Mouse (Mus musculus) stomach, embryonic 14.5 days (tissue): ENCODE measurements around the gene Cryab. TPM values are rescaled to one million over a fixed set of nuclear protein-coding genes. Genes with fewer than 3 reads are reported as not detected.

Source experiments
- ATAC-seq: fragments of 200-750 bp; cut with Nextera tagmentation; 2 replicates; pipeline ENCODE4 v1.8.0; 2017; ENCODE audit warnings: low read depth, moderate TSS enrichment; ENCODE audit not compliant: insufficient number of reproducible peaks, insufficient read depth, low FRiP score
- H3K27ac ChIP-seq: fragments of 300-500 bp; sonication (generic); 2 replicates; pipeline ENCODE4 v1.5.1; 2014; ENCODE audit warnings: mild to moderate bottlenecking, low read length, moderate library complexity, mixed read lengths
- H3K27me3 ChIP-seq: fragments of 300-500 bp; sonication (generic); 2 replicates; pipeline ENCODE4 v1.6.1; 2014; ENCODE audit warnings: low read length, control low read depth, mixed read lengths; ENCODE audit not compliant: control insufficient read depth, insufficient read depth
- H3K36me3 ChIP-seq: fragments of 300-500 bp; sonication (generic); 2 replicates; pipeline ENCODE4 v1.6.1; 2014; ENCODE audit warnings: mild to moderate bottlenecking, control low read depth, low read length, moderate library complexity, mixed read lengths; ENCODE audit not compliant: control insufficient read depth, insufficient read depth
- H3K4me1 ChIP-seq: fragments of 300-500 bp; sonication (generic); 2 replicates; pipeline ENCODE4 v1.6.1; 2014; ENCODE audit warnings: low read length, control low read depth, mixed read lengths; ENCODE audit not compliant: control insufficient read depth, insufficient read depth
- H3K4me2 ChIP-seq: fragments of 300-500 bp; sonication (generic); replicated peaks from 2 replicates; pipeline ENCODE4 v1.6.1; 2014; ENCODE audit warnings: low read depth, low read length, control low read depth
- H3K4me3 ChIP-seq: fragments of 300-500 bp; sonication (generic); 2 replicates; pipeline ENCODE4 v1.5.1; 2014; ENCODE audit warnings: low read depth, low read length, control low read depth
- H3K9ac ChIP-seq: fragments of 300-500 bp; sonication (generic); replicated peaks from 2 replicates; pipeline ENCODE4 v1.6.1; 2014; ENCODE audit warnings: low read depth, mild to moderate bottlenecking, control low read depth, low read length, moderate library complexity, mixed read lengths
- H3K9me3 ChIP-seq: fragments of 300-500 bp; sonication (generic); 2 replicates; pipeline ENCODE4 v1.6.1; 2016; ENCODE audit warnings: low read depth, low read length, control low read depth; ENCODE audit not compliant: control insufficient read depth
- WGBS: fragments of 180-500 bp; shearing (Covaris S2); extraction: QIAGEN DNeasy Blood & Tissue Kit; methylation state at CpG from one replicate; pipeline ENCODE4 v1.1.7; 2014; 5-methylcytosine and 5-hydroxymethylcytosine counted together
- polyA plus RNA-seq: library from polyadenylated mRNA; unstranded; fragments of >200 nt; fragmentation: Nextera tagmentation; extraction: Ambion mirVana; gene quantifications from 2 replicates; pipeline ENCODE4 v1.2.1, GENCODE M21; 2014

Cryab gene
- polyA plus RNA-seq, 1 experiment from 2014 or later: 43.7 TPM

- Histone ChIP-seq H3K4me1 (0 out of 2 replicates have a peak, but pooled peaks cover 6% of the 10 kb centered on the region), H3K4me3 (peak within 1 kb of the TSS; percentile 18), H3K9me3 (no peaks in the 10 kb centered on the region), H3K9ac (no peak within 1 kb of the TSS), H3K27me3 (no peaks in the 10 kb centered on the region), H3K36me3 (no peaks in the 10 kb centered on the region), H3K27ac (peak within 1 kb of the TSS; percentile 2; the same call in 1 of the 2 replicates), H3K4me2 (peak within 1 kb of the TSS; percentile 57)
- 10% methylated on average over 36 of the region's 36 CpGs for WGBS
- peak; percentile 99 for ATAC-seq
Observed at GRCm38 (mm10) chr9:50738914-50739870, 11.9 kb upstream of the Cryab start, which contains the start of gene Dixdc1. Gene Dixdc1, minus strand, starts transcription at chr9:50739517.

- Histone ChIP-seq H3K4me1 (0 out of 2 replicates have a peak, but pooled peaks cover 6% of the 10 kb centered on the region), H3K9ac (no peak overlapping the region), H3K27me3 (no peaks in the 10 kb centered on the region), H3K36me3 (no peaks in the 10 kb centered on the region), H3K4me2 (no peak overlapping the region), H3K9me3 (no peaks in the 10 kb centered on the region), H3K27ac (no peak overlapping the region), H3K4me3 (no peak overlapping the region)
- 86% methylated on average over 14 of the region's 14 CpGs for WGBS
- ATAC-seq: no peak
Observed at GRCm38 (mm10) chr9:50740867-50741784, 10.0 kb upstream of the Cryab start.

GRCm38 (mm10) chr9:50742261-50742660, 8.9 kb upstream of the Cryab start:
- no peak overlapping the region for H3K27ac ChIP-seq
- H3K9ac ChIP-seq: no peak overlapping the region
- H3K4me1 ChIP-seq: peaks cover 8% of the 10 kb centered on the region; the same call in 1 of the 2 replicates
- ATAC-seq: no peak
- H3K36me3 ChIP-seq: no peaks in the 10 kb centered on the region
- no peaks in the 10 kb centered on the region for H3K27me3 ChIP-seq
- 88% methylated on average over 3 of the region's 3 CpGs for WGBS
- H3K9me3 ChIP-seq: no peaks in the 10 kb centered on the region
- no peak overlapping the region for H3K4me3 ChIP-seq
- H3K4me2 ChIP-seq: no peak overlapping the region

GRCm38 (mm10) chr9:50742744-50743143, 8.4 kb upstream of the Cryab start:
- Histone ChIP-seq H3K36me3 (no peaks in the 10 kb centered on the region), H3K4me1 (peaks cover 8% of the 10 kb centered on the region; the same call in 1 of the 2 replicates), H3K4me2 (no peak overlapping the region), H3K27ac (no peak overlapping the region), H3K27me3 (no peaks in the 10 kb centered on the region), H3K4me3 (no peak overlapping the region), H3K9ac (no peak overlapping the region), H3K9me3 (no peaks in the 10 kb centered on the region)
- no peak for ATAC-seq
- WGBS: 81% methylated on average over 2 of the region's 2 CpGs

GRCm38 (mm10) chr9:50745806-50746205, 5.3 kb upstream of the Cryab start:
- peaks cover 2% of the 10 kb centered on the region; the same call in 1 of the 2 replicates for H3K4me1 ChIP-seq
- H3K4me3 ChIP-seq: peak overlapping the region; percentile 49
- WGBS: 8% methylated on average over 7 of the region's 7 CpGs

GRCm38 (mm10) chr9:50746214-50746677, 4.9 kb upstream of the Cryab start, which contains the start of gene 2310030G06Rik:
Gene 2310030G06Rik, minus strand, starts transcription at chr9:50746536.
- H3K9ac ChIP-seq: peak within 1 kb of the TSS; percentile 50
- 1% methylated on average over 19 of the region's 19 CpGs for WGBS
- no peaks in the 10 kb centered on the region for H3K36me3 ChIP-seq
- peak within 1 kb of the TSS; percentile 49 for H3K4me3 ChIP-seq
- H3K4me2 ChIP-seq: peak within 1 kb of the TSS; percentile 72
- H3K9me3 ChIP-seq: no peaks in the 10 kb centered on the region
- peaks cover 2% of the 10 kb centered on the region; the same call in 1 of the 2 replicates for H3K4me1 ChIP-seq
- peak within 1 kb of the TSS; percentile 85 for H3K27ac ChIP-seq
- no peaks in the 10 kb centered on the region for H3K27me3 ChIP-seq
- ATAC-seq: peak; percentile 90

More at GRCm38 (mm10) chr9:50745806-50746205, 5.3 kb upstream of the Cryab start:
- peak; percentile 74 for ATAC-seq
- Histone ChIP-seq H3K4me2 (peak overlapping the region; percentile 72), H3K9me3 (no peaks in the 10 kb centered on the region), H3K27ac (peak overlapping the region; percentile 85), H3K36me3 (no peaks in the 10 kb centered on the region), H3K9ac (peak overlapping the region; percentile 50), H3K27me3 (no peaks in the 10 kb centered on the region)

- Histone ChIP-seq H3K9me3 (no peaks in the 10 kb centered on the region), H3K4me1 (peaks cover 9% of the 10 kb centered on the region; the same call in 1 of the 2 replicates), H3K4me2 (no peak overlapping the region), H3K27me3 (no peaks in the 10 kb centered on the region), H3K4me3 (no peak overlapping the region), H3K36me3 (no peaks in the 10 kb centered on the region), H3K9ac (no peak overlapping the region), H3K27ac (no peak overlapping the region)
- WGBS: 72% methylated on average over 6 of the region's 6 CpGs
- ATAC-seq: no peak
Observed at GRCm38 (mm10) chr9:50750706-50751105, 419 bp upstream of the Cryab start.
